Mouse (Mus musculus) embryonic fibroblast, embryonic 13.5 days (primary cell): Measurements from ENCODE around the gene Prr5.

ENCODE experiments used
- CTCF ChIP-seq: IDR thresholded peaks from 2 replicates; pipeline ENCODE4 v1.5.1; 2011; ENCODE audit warnings: mild to moderate bottlenecking, control low read depth, low read length, moderate library complexity, borderline replicate concordance; ENCODE audit not compliant: insufficient read depth
- POLR2A ChIP-seq: IDR thresholded peaks from 2 replicates; pipeline ENCODE4 v1.6.1; 2011; ENCODE audit warnings: low read depth, mild to moderate bottlenecking, control low read depth, low read length, moderate library complexity

- TF ChIP-seq CTCF (no peak), POLR2A (no peak)
Measured at GRCm38 (mm10) chr15:84634361-84634760, 35.1 kb upstream of the Prr5 start.
